Mouse (Mus musculus): Measurements from ENCODE around the gene Atp8b3.

DNA sequence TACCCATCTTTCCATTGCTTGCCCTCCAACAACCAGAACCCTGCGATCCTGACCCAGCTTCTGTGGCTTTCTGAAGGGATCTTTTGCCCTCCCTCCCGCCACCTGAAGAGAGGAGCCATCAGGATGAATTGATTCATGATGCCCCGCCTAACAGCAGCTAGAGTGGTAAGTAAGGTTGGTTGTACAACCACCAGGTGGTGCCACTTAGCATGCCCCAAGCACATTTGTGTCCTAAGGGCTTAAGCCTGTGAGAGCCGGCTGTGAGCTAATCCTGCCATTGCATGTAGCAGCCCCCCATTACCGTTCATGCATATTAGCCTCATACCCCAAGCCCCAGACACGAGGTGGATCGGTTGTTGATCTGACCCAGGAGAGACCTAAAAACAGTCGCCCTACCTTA, 40.0 kb upstream of the Atp8b3 start:
- TF ChIP-seq CTCF (IDR thresholded peaks at IDR 0.05; ENCODE audit: insufficient read depth, low read length), result peak; percentile 55
- TF ChIP-seq POLR2A (IDR thresholded peaks at IDR 0.05; ENCODE audit: borderline replicate concordance, extremely low read depth, low read depth, low read length), result no peak

All from lung, adult 2 months (tissue).